Mouse (Mus musculus) liver, embryonic 16.5 days (tissue): ENCODE data around the gene Nacad. TPM values are rescaled to one million over a fixed set of nuclear protein-coding genes. Genes with fewer than 3 reads are reported as not detected.

Experiments used
- ATAC-seq: fragments of 200-750 bp; cut with Nextera tagmentation; 2 replicates; pipeline ENCODE4 v1.8.0; 2017; ENCODE audit warnings: low read depth, mild to moderate bottlenecking, moderate number of reproducible peaks, moderate library complexity
- H3K27ac ChIP-seq: fragments of 300-500 bp; sonication (generic); 2 replicates; pipeline ENCODE4 v1.5.1; 2014; ENCODE audit warnings: mild to moderate bottlenecking, low read length
- H3K27me3 ChIP-seq: fragments of 300-500 bp; sonication (generic); 2 replicates; pipeline ENCODE4 v1.6.1; 2014; ENCODE audit warnings: low read depth, low read length, mixed read lengths; ENCODE audit not compliant: control insufficient read depth, insufficient read depth
- H3K36me3 ChIP-seq: fragments of 300-500 bp; sonication (generic); 2 replicates; pipeline ENCODE4 v1.6.1; 2014; ENCODE audit warnings: mild to moderate bottlenecking; ENCODE audit not compliant: control insufficient read depth, insufficient read depth
- H3K4me1 ChIP-seq: fragments of 300-500 bp; sonication (generic); 2 replicates; pipeline ENCODE4 v1.6.1; 2014; ENCODE audit warnings: low read depth, low read length, mixed read lengths; ENCODE audit not compliant: control insufficient read depth
- H3K4me2 ChIP-seq: fragments of 300-500 bp; sonication (generic); 2 replicates; pipeline ENCODE4 v1.6.1; 2014; ENCODE audit warnings: low read depth, low read length, mixed read lengths
- H3K4me3 ChIP-seq: fragments of 300-500 bp; sonication (generic); 2 replicates; pipeline ENCODE4 v1.5.1; 2014; ENCODE audit warnings: low read depth, mild to moderate bottlenecking, low read length
- H3K9ac ChIP-seq: fragments of 300-500 bp; sonication (generic); 2 replicates; pipeline ENCODE4 v1.6.1; 2014; ENCODE audit warnings: low read depth, low read length
- H3K9me3 ChIP-seq: fragments of 300-500 bp; sonication (generic); replicated peaks from 2 replicates; pipeline ENCODE4 v1.6.1; 2016; ENCODE audit warnings: low read length; ENCODE audit not compliant: control insufficient read depth
- WGBS: fragments of 180-500 bp; shearing (Covaris S2); extraction: QIAGEN DNeasy Blood & Tissue Kit; methylation state at CpG from one replicate; pipeline ENCODE4 v1.1.7; 2014; ENCODE audit not compliant: insufficient replicate concordance; 5-methylcytosine and 5-hydroxymethylcytosine counted together
- polyA plus RNA-seq: library from polyadenylated mRNA; unstranded; fragments of >200 nt; fragmentation: Nextera tagmentation; extraction: Ambion mirVana; gene quantifications from 2 replicates; pipeline ENCODE4 v1.2.1, GENCODE M21; 2015

Nacad gene
- polyA plus RNA-seq, 1 experiment from 2014 or later = 3.6 TPM

DNA sequence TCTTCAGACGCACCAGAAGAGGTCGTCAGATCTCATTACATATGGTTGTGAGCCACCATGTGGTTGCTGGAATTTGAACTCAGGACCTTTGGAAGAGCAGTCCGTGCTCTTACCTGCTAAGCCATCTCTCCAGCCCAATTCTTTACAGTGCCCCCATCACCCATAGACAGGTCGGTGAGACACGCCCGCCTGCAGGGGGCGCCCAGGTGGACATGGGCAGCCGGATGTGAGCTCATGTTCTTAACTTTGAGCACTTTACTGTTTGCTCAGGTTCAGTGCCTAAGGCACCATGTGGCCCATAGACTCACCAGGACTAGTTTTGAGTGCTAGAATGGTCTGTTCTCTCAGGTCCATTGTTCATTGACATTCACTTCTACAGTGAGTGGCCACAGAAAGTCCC lies 30.3 kb upstream of the Nacad start:
- WGBS = 55% methylated on average over 8 of the region's 8 CpGs
- no peak overlapping the region for H3K4me2 ChIP-seq

DNA sequence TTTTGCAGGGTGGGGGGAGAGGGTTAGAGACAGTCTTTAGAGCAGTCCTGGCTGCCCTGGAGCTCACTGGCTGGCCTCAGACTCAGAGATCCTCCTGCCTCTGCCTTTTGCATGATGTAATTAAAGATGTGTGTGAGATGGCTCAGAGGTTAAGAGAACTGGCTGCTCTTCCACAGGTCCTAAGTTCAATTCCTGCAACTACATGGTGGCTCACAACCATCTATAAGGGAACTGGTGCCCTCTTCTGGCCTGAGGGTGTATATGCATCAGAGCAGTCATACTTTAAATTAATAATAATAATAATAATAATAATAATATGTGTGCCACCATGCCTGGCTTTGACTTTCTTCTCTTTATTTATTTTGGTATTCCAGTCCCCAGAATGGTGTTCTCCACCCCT lies 23.8 kb upstream of the Nacad start:
- Histone ChIP-seq H3K4me3 (no peak overlapping the region), H3K9me3 (no peaks in the 10 kb centered on the region), H3K4me1 (peaks cover 16% of the 10 kb centered on the region), H3K36me3 (no peaks in the 10 kb centered on the region), H3K27ac (no peak overlapping the region), H3K9ac (no peak overlapping the region), H3K27me3 (no peaks in the 10 kb centered on the region), H3K4me2 (no peak overlapping the region)
- no peak for ATAC-seq

More for the DNA sequence above, 30.3 kb upstream of the Nacad start:
- no peak overlapping the region for H3K9ac ChIP-seq
- no peaks in the 10 kb centered on the region for H3K27me3 ChIP-seq
- H3K9me3 ChIP-seq = no peaks in the 10 kb centered on the region
- ATAC-seq = no peak
- no peak overlapping the region for H3K4me3 ChIP-seq
- H3K4me1 ChIP-seq = no peaks in the 10 kb centered on the region
- no peaks in the 10 kb centered on the region for H3K36me3 ChIP-seq
- no peak overlapping the region for H3K27ac ChIP-seq

DNA sequence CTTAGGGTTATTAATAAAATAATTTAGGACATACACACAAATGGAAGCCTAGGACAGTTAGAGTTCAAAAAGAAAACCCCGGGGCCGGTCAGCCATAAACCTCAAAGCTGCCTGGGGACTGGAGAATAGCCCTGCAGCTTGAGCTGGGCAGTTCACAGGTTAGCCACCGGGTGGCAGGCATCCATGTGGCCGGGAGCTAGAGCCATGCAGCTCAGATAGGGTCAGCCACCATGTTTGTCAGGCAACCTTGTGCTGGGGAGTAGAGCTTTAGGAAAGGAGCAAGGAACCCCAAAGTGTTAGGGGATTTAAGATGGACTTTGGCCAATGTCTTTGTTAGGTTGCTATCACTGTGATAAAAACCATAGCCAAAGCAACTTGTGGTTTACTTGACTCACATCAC lies 22.7 kb upstream of the Nacad start:
- Histone ChIP-seq H3K9me3 (no peaks in the 10 kb centered on the region), H3K4me2 (no peak overlapping the region), H3K9ac (no peak overlapping the region), H3K27me3 (no peaks in the 10 kb centered on the region), H3K27ac (no peak overlapping the region), H3K4me1 (peaks cover 27% of the 10 kb centered on the region), H3K4me3 (no peak overlapping the region), H3K36me3 (no peaks in the 10 kb centered on the region; the same call in none of the 2 replicates)
- 21% methylated on average over 4 of the region's 4 CpGs for WGBS
- ATAC-seq = no peak

DNA sequence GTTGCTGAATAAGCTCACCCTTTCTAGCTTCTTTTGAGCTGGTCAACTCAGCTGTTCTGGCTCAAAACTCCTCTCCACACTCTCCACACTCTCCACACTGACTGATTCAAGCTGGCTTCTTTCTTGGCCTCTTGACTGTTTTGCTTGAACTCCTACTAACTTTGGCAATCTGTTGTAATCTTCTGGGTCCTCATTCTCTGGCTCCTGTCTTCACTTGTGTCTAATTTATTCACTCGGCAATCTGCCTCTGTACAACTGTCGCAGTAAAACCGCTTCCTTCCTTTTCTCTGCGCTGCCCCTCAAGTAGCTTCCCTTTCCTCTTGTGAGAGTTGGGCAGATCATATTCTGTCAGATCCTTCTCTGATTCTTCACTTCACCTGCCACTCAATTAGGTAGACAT lies 21.9 kb upstream of the Nacad start:
- no peak overlapping the region for H3K4me3 ChIP-seq
- H3K27me3 ChIP-seq = no peaks in the 10 kb centered on the region
- H3K36me3 ChIP-seq = peaks cover 6% of the 10 kb centered on the region
- no peak overlapping the region for H3K4me2 ChIP-seq
- H3K9ac ChIP-seq = no peak overlapping the region
- 50% methylated on average over 4 of the region's 4 CpGs for WGBS
- peaks cover 32% of the 10 kb centered on the region for H3K4me1 ChIP-seq
- peak overlapping the region; percentile 69 for H3K27ac ChIP-seq
- no peak for ATAC-seq
- H3K9me3 ChIP-seq = no peaks in the 10 kb centered on the region

DNA sequence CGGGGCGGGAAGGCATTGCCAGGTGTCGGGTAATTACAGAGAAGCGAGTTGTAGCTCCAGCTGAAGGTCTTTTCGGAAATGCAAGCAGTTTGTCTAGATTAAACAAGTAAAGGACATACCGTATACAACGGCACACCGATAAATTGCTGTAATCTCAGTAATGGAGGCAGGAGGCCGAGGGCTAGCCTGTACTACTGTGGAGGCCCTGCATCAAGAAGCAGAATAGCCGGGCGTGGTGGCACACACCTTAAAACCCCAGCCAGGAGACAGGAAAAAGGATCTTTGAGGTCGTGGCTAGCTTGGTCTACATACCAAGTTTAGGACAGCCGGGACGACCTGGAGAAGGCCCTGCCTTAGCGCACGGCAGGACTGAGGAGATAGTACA lies 20.5 kb upstream of the Nacad start:
- Histone ChIP-seq H3K4me3 (peak overlapping the region; percentile 87), H3K27ac (peak overlapping the region; percentile 89), H3K27me3 (no peaks in the 10 kb centered on the region), H3K36me3 (peaks cover 12% of the 10 kb centered on the region), H3K9ac (peak overlapping the region; percentile 75), H3K4me1 (peaks cover 32% of the 10 kb centered on the region), H3K9me3 (no peaks in the 10 kb centered on the region), H3K4me2 (peak overlapping the region; percentile 84)
- 6% methylated on average over 16 of the region's 16 CpGs for WGBS
- ATAC-seq = peak; percentile 7

DNA sequence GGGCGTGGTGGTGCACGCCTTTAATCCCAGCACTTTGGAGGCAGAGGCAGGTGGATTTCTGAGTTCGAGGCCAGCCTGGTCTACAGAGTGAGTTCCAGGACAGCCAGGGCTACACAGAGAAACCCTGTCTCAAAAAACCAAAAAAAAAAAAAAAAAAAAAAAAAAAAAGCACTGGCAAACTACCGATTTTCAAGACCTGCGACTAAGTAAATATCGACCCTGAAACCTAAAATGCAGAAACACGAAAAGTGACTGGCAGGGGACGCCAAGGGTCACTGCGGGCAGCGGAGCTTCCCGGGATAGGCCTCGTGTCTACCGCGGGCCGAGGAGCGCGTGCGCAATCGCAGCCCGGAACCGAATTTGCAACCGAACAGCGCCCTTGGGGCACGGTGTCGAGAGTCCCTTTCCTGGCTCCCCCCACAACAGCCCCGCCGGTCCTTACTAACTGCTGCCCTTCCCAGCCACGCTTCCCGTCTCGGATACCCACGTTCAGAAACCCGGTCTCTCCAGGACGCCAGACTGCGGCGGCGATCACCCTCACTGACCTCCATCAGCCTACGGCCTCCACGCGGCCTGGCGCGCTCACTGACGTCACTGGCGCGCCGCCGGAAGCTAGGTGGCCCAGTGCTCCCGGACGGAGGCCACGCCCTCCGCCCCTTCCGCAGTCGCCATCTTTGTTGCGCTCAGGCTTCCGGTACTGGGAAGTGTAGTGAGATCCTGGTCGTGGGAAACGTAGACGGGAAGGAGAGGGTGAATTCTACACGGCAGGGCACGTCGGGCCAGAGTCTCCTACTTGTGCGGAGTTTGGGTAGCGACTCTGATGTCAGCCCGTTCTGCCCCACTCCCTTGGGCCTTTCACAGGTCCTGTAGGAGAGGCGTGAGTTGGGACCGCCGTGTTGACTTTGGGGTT lies 19.9 kb upstream of the Nacad start, which contains the start of gene Tbrg4:
Tbrg4 (minus strand) TSS at position 590 of the 910 bp plus-strand sequence.
- peak within 1 kb of the TSS; percentile 87 for H3K4me3 ChIP-seq
- WGBS = under 1% methylated on average over 66 of the region's 66 CpGs
- peaks cover 32% of the 10 kb centered on the region for H3K4me1 ChIP-seq
- H3K27ac ChIP-seq = peak within 1 kb of the TSS; percentile 89
- peak within 1 kb of the TSS; percentile 84 for H3K4me2 ChIP-seq
- peak; percentile 93 for ATAC-seq
- no peaks in the 10 kb centered on the region for H3K9me3 ChIP-seq
- H3K27me3 ChIP-seq = no peaks in the 10 kb centered on the region
- H3K9ac ChIP-seq = peak within 1 kb of the TSS; percentile 75
- H3K36me3 ChIP-seq = peaks cover 18% of the 10 kb centered on the region

DNA sequence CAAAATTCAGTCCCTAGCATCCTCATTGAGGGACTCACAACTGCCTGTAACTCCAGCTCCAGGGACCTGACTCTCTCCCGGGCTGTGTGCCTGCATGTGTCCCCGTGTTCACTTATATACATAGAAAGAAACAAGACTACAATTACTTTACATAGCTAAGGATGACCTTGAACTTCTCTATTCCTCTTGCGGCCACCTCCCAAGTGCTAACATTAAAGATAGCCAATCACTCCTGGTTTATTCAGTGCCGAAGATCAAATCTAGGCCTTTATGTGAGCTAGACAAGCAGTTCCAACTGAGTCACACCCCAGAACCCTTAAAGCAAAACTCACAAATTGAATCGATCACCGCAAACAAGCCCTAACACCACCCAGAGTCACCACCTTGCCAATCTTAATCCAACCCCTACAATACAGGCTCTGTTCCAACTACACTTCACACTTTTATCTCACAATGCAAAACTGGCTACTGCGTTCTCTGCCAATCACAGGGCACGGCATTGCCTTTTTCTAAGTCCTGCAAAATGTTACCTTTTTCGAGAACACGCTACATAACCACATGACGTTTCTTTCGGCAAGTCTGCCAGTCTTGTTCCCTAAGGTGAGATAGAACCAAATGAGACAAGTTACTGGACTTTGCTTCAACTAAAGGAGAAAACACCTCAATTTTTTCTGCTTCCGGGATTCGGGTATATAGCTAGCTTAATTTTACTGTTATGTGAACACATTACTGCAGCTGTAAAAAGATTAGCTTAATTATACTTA lies 18.9 kb upstream of the Nacad start:
- peak overlapping the region; percentile 75 for H3K9ac ChIP-seq
- peaks cover 32% of the 10 kb centered on the region for H3K4me1 ChIP-seq
- H3K27me3 ChIP-seq = no peaks in the 10 kb centered on the region
- peak overlapping the region; percentile 64 for H3K4me2 ChIP-seq
- no peak overlapping the region for H3K27ac ChIP-seq
- H3K4me3 ChIP-seq = peak overlapping the region; percentile 87
- WGBS = 31% methylated on average over 14 of the region's 14 CpGs
- no peak for ATAC-seq
- no peaks in the 10 kb centered on the region for H3K9me3 ChIP-seq
- peaks cover 28% of the 10 kb centered on the region for H3K36me3 ChIP-seq

DNA sequence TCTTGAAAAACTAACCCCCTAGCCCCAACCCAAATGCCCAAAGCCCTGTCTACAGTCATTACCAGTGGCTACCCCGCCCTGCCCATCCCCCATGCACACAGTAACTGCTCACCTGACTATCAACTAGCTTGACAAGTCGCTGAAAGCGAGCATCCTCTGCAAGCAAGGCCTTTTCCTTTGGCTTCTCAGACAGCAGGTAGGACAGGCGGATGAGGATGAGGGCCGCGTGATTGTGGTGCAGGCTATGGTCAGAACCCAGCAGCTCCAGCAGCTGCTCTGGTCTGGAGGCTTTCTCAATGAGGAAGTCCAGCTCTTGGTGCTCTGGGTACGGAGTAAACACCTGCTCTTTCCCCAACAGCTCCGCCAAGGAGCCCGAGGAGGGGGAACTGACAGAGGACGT lies 17.9 kb upstream of the Nacad start:
- Histone ChIP-seq H3K36me3 (peaks cover 39% of the 10 kb centered on the region), H3K4me2 (peak overlapping the region; percentile 64), H3K4me1 (peaks cover 32% of the 10 kb centered on the region), H3K27me3 (no peaks in the 10 kb centered on the region), H3K27ac (0 out of 2 replicates have a peak overlapping the region, but pooled peaks have one; percentile 35), H3K9me3 (no peaks in the 10 kb centered on the region), H3K4me3 (peak overlapping the region; percentile 87), H3K9ac (peak overlapping the region; percentile 13)
- no peak for ATAC-seq
- WGBS = 34% methylated on average over 10 of the region's 10 CpGs
